Mouse (Mus musculus): ENCODE measurements at regions not wholly inside any gene's neighbourhood (a gene's known extent, or its start where the extent isn't known, plus 50 kb on each side); places are given as distances from the start of the nearest gene placed in this dataset.

DNA sequence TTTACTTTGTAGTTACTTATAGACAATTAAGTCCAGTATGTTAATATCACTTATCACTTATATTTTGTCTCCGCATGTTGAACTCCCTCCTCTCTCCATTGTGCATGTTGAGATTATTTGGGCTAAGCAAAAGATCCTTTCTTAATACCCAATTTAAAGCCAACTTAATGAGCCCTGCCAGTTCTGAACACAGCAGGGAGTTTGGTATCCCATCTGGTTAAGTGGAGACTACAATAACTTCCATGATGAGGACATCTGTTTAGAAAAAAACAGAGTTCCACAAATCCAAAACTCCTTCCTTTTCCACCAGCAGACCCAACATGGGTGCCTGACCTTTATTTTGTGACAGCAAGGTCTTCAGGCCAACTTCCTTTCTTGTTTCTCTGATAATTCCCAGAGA is 572.0 kb upstream of the Pitx2 start:
- Histone ChIP-seq H3K27me3 (ENCODE audit: control insufficient read depth, insufficient read depth, low read length) (no peaks in the 10 kb centered on the region), H3K4me3 (ENCODE audit: low read depth, low read length) (no peak overlapping the region), H3K36me3 (ENCODE audit: control insufficient read depth, insufficient read depth, low read length) (no peaks in the 10 kb centered on the region), H3K4me1 (ENCODE audit: control insufficient read depth, insufficient read depth, insufficient read length, low read length) (no peaks in the 10 kb centered on the region), H3K27ac (ENCODE audit: insufficient read depth, low read depth, low read length) (no peak overlapping the region)
- 92% methylated on average over 1 of the region's 1 CpGs for WGBS
- no peak for TF ChIP-seq POLR2A (IDR thresholded peaks at IDR 0.05; ENCODE audit: low read depth, low read length)
- TF ChIP-seq CTCF (IDR thresholded peaks at IDR 0.05; ENCODE audit: extremely low read depth, insufficient read length, insufficient replicate concordance, low read depth, low read length): no peak

DNA sequence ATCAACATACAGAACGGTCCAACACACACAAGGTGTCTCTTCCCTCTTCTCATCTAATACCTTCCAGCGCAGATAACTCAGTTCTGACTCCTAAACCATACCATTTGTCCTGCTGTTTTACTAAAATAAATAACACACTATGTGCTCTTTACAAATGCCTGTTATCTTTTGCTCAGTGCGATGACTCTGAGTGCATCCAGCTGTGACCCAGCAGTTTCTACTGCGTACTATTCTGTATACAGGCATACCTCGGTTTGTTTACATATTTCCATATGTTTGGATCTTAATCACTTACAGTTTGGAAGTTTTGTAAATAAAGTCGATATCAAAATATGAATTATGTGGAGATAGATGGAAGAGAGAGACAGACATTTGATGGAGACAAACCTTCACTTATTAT is 583.0 kb upstream of the Pitx2 start:
- Histone ChIP-seq H3K27me3 (ENCODE audit: control insufficient read depth, insufficient read depth, low read length) (no peaks in the 10 kb centered on the region), H3K4me3 (ENCODE audit: low read depth, low read length) (no peak overlapping the region), H3K36me3 (ENCODE audit: control insufficient read depth, insufficient read depth, low read length) (no peaks in the 10 kb centered on the region), H3K27ac (ENCODE audit: insufficient read depth, low read depth, low read length) (no peak overlapping the region), H3K4me1 (ENCODE audit: control insufficient read depth, insufficient read depth, insufficient read length, low read length) (no peaks in the 10 kb centered on the region)
- TF ChIP-seq POLR2A (IDR thresholded peaks at IDR 0.05; ENCODE audit: low read depth, low read length) (no peak), CTCF (IDR thresholded peaks at IDR 0.05; ENCODE audit: extremely low read depth, insufficient read length, insufficient replicate concordance, low read depth, low read length) (no peak)
- WGBS: 66% methylated on average over 6 of the region's 6 CpGs

DNA sequence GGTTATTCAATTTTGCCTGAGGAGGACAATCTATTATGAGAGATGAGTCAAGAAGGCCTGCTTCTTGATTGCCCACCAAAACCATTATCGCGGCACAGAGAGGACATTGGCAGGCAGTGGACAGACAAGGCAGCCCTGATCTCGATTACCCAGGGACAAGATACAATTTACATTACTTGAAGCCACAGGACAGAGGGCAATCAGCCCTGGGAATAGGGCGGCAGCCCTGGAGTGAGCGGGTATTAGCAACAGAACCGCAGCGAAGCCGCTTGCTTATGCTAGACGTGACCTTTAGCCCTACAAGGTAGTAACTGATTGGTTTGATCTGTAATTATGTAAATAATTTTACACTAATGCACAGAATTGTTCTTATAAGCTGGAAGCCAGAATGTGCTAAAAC is 586.0 kb upstream of the Pitx2 start:
- WGBS: 79% methylated on average over 9 of the region's 9 CpGs
- no peak for TF ChIP-seq POLR2A (IDR thresholded peaks at IDR 0.05; ENCODE audit: low read depth, low read length)
- no peak for TF ChIP-seq CTCF (IDR thresholded peaks at IDR 0.05; ENCODE audit: extremely low read depth, insufficient read length, insufficient replicate concordance, low read depth, low read length)
- Histone ChIP-seq H3K36me3 (ENCODE audit: control insufficient read depth, insufficient read depth, low read length) (no peaks in the 10 kb centered on the region), H3K4me3 (ENCODE audit: low read depth, low read length) (no peak overlapping the region), H3K4me1 (ENCODE audit: control insufficient read depth, insufficient read depth, insufficient read length, low read length) (no peaks in the 10 kb centered on the region), H3K27me3 (ENCODE audit: control insufficient read depth, insufficient read depth, low read length) (no peaks in the 10 kb centered on the region), H3K27ac (ENCODE audit: insufficient read depth, low read depth, low read length) (no peak overlapping the region)

GRCm38 (mm10) chr3:128610731-128611130 is 588.9 kb upstream of the Pitx2 start:
- Histone ChIP-seq H3K36me3 (ENCODE audit: control insufficient read depth, insufficient read depth, low read length) (no peaks in the 10 kb centered on the region), H3K27ac (ENCODE audit: insufficient read depth, low read depth, low read length) (no peak overlapping the region), H3K27me3 (ENCODE audit: control insufficient read depth, insufficient read depth, low read length) (no peaks in the 10 kb centered on the region), H3K4me1 (ENCODE audit: control insufficient read depth, insufficient read depth, insufficient read length, low read length) (no peaks in the 10 kb centered on the region), H3K4me3 (ENCODE audit: low read depth, low read length) (no peak overlapping the region)
- no peak for TF ChIP-seq CTCF (IDR thresholded peaks at IDR 0.05; ENCODE audit: extremely low read depth, insufficient read length, insufficient replicate concordance, low read depth, low read length)
- no peak for TF ChIP-seq POLR2A (IDR thresholded peaks at IDR 0.05; ENCODE audit: low read depth, low read length)
- WGBS: 66% methylated on average over 6 of the region's 6 CpGs

GRCm38 (mm10) chr3:128608694-128609093 is 591.0 kb upstream of the Pitx2 start:
- H3K4me3 ChIP-seq (ENCODE audit: low read depth, low read length): no peak overlapping the region
- no peaks in the 10 kb centered on the region for H3K36me3 ChIP-seq (ENCODE audit: control insufficient read depth, insufficient read depth, low read length)
- WGBS: 36% methylated on average over 3 of the region's 3 CpGs
- TF ChIP-seq POLR2A (IDR thresholded peaks at IDR 0.05; ENCODE audit: low read depth, low read length) (no peak), CTCF (IDR thresholded peaks at IDR 0.05; ENCODE audit: extremely low read depth, insufficient read length, insufficient replicate concordance, low read depth, low read length) (no peak)
- H3K4me1 ChIP-seq (ENCODE audit: control insufficient read depth, insufficient read depth, insufficient read length, low read length): no peaks in the 10 kb centered on the region
- no peaks in the 10 kb centered on the region for H3K27me3 ChIP-seq (ENCODE audit: control insufficient read depth, insufficient read depth, low read length)
- no peak overlapping the region for H3K27ac ChIP-seq (ENCODE audit: insufficient read depth, low read depth, low read length)

DNA sequence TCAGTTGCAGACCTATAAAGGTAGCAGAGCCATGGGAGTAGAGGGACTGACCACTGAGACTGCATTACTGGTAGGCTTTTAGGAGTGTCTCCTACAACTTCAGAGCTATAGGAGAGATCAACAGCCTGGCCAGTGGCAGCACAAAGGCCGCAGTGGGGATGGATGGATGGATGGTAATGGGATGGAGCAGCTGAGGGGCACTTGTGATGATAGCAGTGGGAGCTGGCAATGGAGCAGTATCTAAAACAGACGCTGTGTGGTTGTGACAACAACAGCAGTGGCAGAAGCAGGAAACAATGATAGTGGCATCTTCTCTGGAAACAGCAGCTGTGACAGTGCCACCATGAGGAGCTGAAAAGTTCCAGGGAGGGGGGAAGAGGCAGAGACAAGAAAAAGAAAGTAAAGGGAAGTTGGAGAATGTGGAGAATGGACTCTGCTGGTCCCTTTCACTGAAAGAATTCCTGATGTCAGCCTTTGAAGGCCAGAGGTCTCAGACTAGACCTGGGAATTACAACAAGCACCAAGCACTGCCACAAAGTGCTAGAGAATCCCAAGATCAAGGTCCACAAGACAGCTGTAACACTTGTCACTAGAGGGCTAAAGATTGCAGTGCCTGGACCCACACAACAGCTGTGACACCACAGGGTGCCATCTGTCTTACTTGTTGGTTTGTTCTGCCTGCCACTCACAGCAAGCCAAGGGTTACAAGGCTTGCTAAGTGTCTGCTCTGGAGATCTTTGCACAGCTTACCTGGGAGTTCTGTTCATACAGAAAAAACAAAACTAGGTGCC is 624.1 kb upstream of the Pitx2 start:
- H3K27me3 ChIP-seq (ENCODE audit: control insufficient read depth, insufficient read depth, low read length): no peaks in the 10 kb centered on the region
- TF ChIP-seq POLR2A (IDR thresholded peaks at IDR 0.05; ENCODE audit: low read depth, low read length) (no peak), CTCF (IDR thresholded peaks at IDR 0.05; ENCODE audit: extremely low read depth, insufficient read length, insufficient replicate concordance, low read depth, low read length) (no peak)
- WGBS: 69% methylated on average over 2 of the region's 2 CpGs
- H3K4me3 ChIP-seq (ENCODE audit: low read depth, low read length): no peak overlapping the region
- no peaks in the 10 kb centered on the region for H3K36me3 ChIP-seq (ENCODE audit: control insufficient read depth, insufficient read depth, low read length)
- no peaks in the 10 kb centered on the region for H3K4me1 ChIP-seq (ENCODE audit: control insufficient read depth, insufficient read depth, insufficient read length, low read length)
- H3K27ac ChIP-seq (ENCODE audit: insufficient read depth, low read depth, low read length): no peak overlapping the region

DNA sequence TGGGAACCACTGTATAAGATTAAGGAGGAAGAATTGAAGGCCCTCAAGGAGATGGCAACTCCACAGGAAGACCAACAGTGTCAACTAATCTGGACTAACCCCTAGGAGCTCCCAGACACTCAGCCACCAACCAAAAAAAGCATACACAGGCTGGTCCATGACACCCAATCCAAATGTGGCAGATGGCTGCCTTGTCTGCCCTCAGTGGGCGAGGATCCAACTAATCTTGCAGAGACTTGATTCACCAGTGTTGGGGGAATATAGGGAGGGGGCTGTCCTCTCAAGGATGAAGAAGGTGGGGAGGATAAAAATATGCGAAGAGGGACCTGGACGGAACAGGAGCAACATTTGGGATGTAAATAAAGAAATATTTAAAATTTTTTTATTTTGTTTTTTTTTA is 629.1 kb upstream of the Pitx2 start:
- TF ChIP-seq POLR2A (IDR thresholded peaks at IDR 0.05; ENCODE audit: low read depth, low read length) (no peak), CTCF (IDR thresholded peaks at IDR 0.05; ENCODE audit: extremely low read depth, insufficient read length, insufficient replicate concordance, low read depth, low read length) (no peak)
- no peaks in the 10 kb centered on the region for H3K27me3 ChIP-seq (ENCODE audit: control insufficient read depth, insufficient read depth, low read length)
- H3K4me3 ChIP-seq (ENCODE audit: low read depth, low read length): no peak overlapping the region
- H3K36me3 ChIP-seq (ENCODE audit: control insufficient read depth, insufficient read depth, low read length): no peaks in the 10 kb centered on the region
- no peak overlapping the region for H3K27ac ChIP-seq (ENCODE audit: insufficient read depth, low read depth, low read length)
- no peaks in the 10 kb centered on the region for H3K4me1 ChIP-seq (ENCODE audit: control insufficient read depth, insufficient read depth, insufficient read length, low read length)
- WGBS: 80% methylated on average over 3 of the region's 3 CpGs

All from small intestine, adult 2 months (tissue).